ENCODE assay signal across 8 mouse cellular contexts in genomic region chr1:74882055-74882734, GRCm38 (mm10). TPM values are rescaled to one million over a fixed set of nuclear protein-coding genes. Genes with fewer than 3 reads are reported as not detected.
A peak's percentile ranks its signal among the peaks of the same experiment; 100 is the strongest.
DNase-seq lines count a peak whose midpoint lies in the region; ATAC-seq lines count a peak whose summit lies in the region.

No protein-coding gene starts in this region.

- no peaks in the 10 kb centered on the region for H3K36me3 ChIP-seq in embryonic facial prominence, embryonic 13.5 days
- no peaks in the 10 kb centered on the region for H3K36me3 ChIP-seq in hindbrain, embryonic 16.5 days (ENCODE audit: control insufficient read depth, insufficient read depth, low read length)

- peak overlapping the region; percentile 64 for H3K4me2 ChIP-seq in embryonic facial prominence, embryonic 13.5 days
- peak overlapping the region; percentile 86 for H3K4me2 ChIP-seq in hindbrain, embryonic 16.5 days (ENCODE audit: low read length)

- H3K9ac ChIP-seq in embryonic facial prominence, embryonic 13.5 days = peak overlapping the region; percentile 49; the same call in 1 of the 2 replicates
- peak overlapping the region; percentile 56 for H3K9ac ChIP-seq in hindbrain, embryonic 16.5 days (ENCODE audit: low read depth, low read length)

- peak; percentile 22 to 41 for DNase-seq in kidney, postnatal 4 days
- no peak for DNase-seq in kidney, postnatal 25 days
- DNase-seq in neural tube, embryonic 10.5 days (ENCODE audit: extremely low spot score, low spot score) = peak; percentile 62
- DNase-seq in layer of hippocampus, postnatal 25 days (ENCODE audit: extremely low spot score in 1 of 2, low spot score in 1 of 2) = no peak
- no peak for DNase-seq in right cerebral cortex, postnatal 10 days (ENCODE audit: low spot score in 2 of 2)

- peaks cover 97% of the 10 kb centered on the region for H3K27me3 ChIP-seq in embryonic facial prominence, embryonic 13.5 days
- H3K27me3 ChIP-seq in hindbrain, embryonic 16.5 days (replicated peaks; ENCODE audit: control insufficient read depth, insufficient read depth, low read length) = peaks cover 54% of the 10 kb centered on the region

- no peaks in the 10 kb centered on the region for H3K9me3 ChIP-seq in embryonic facial prominence, embryonic 13.5 days
- H3K9me3 ChIP-seq in hindbrain, embryonic 16.5 days (ENCODE audit: control insufficient read depth, low read length) = no peaks in the 10 kb centered on the region

- no peak for ATAC-seq in embryonic facial prominence, embryonic 13.5 days (ENCODE audit: insufficient number of reproducible peaks, insufficient read depth, low FRiP score, low TSS enrichment, low read depth)
- ATAC-seq in hindbrain, embryonic 16.5 days = 0 out of 2 replicates have a peak, but pooled peaks have one; percentile 31
- ATAC-seq in frontal cortex, adult (ENCODE audit: low TSS enrichment) = no peak

- H3K4me1 ChIP-seq in embryonic facial prominence, embryonic 13.5 days = peaks cover 28% of the 10 kb centered on the region
- H3K4me1 ChIP-seq in hindbrain, embryonic 16.5 days (ENCODE audit: control insufficient read depth, insufficient read depth, low read depth, low read length) = peaks cover 26% of the 10 kb centered on the region

- 2% methylated on average over 74 of the region's 74 CpGs for WGBS in embryonic facial prominence, embryonic 13.5 days
- under 1% methylated on average over 63 of the region's 74 CpGs for WGBS in hindbrain, embryonic 16.5 days

- peak overlapping the region; percentile 41 for H3K4me3 ChIP-seq in embryonic facial prominence, embryonic 13.5 days
- H3K4me3 ChIP-seq in hindbrain, embryonic 16.5 days (ENCODE audit: low read length) = peak overlapping the region; percentile 49

- no peak overlapping the region for H3K27ac ChIP-seq in embryonic facial prominence, embryonic 13.5 days
- no peak overlapping the region for H3K27ac ChIP-seq in hindbrain, embryonic 16.5 days (ENCODE audit: low read depth, low read length)

RNA-seq across cellular contexts. Expression of gene Fev, which starts 3.0 kb away (rescaled TPM):
- not detected in 2 replicates for polyA plus RNA-seq in embryonic facial prominence, embryonic 13.5 days (2015; fragmentation: Nextera tagmentation; extraction: Ambion mirVana)
- 2.9 and 3.3 TPM in 2 replicates for polyA plus RNA-seq in hindbrain, embryonic 16.5 days (2015; fragmentation: Nextera tagmentation; extraction: Ambion mirVana)
- not detected for total RNA-seq in layer of hippocampus, postnatal 25 days (2021)

RNA-seq across cellular contexts. Expression of gene Cryba2, which starts 10.7 kb away (rescaled TPM):
- polyA plus RNA-seq in embryonic facial prominence, embryonic 13.5 days (2015; fragmentation: Nextera tagmentation; extraction: Ambion mirVana) = not detected in 2 replicates
- polyA plus RNA-seq in hindbrain, embryonic 16.5 days (2015; fragmentation: Nextera tagmentation; extraction: Ambion mirVana) = 1.4 and 2.1 TPM in 2 replicates
- under 1 TPM in 1 of 2 experiments, not detected in 1; 0.39 TPM for total RNA-seq in layer of hippocampus, postnatal 25 days (2021)

RNA-seq across cellular contexts. Expression of gene Cdk5r2, which starts 27.5 kb away (rescaled TPM):
- 0.10 and 0.14 TPM in 2 replicates for polyA plus RNA-seq in embryonic facial prominence, embryonic 13.5 days (2015; fragmentation: Nextera tagmentation; extraction: Ambion mirVana)
- polyA plus RNA-seq in hindbrain, embryonic 16.5 days (2015; fragmentation: Nextera tagmentation; extraction: Ambion mirVana) = 8.4 and 9.4 TPM in 2 replicates
- 100 to 1,000 TPM; 224 to 251 TPM for total RNA-seq in layer of hippocampus, postnatal 25 days (2021)

RNA-seq across cellular contexts. Expression of gene Cfap65, which starts 53.2 kb away (rescaled TPM):
- 0.07 TPM in 1 of 2 replicates, not detected in the other for polyA plus RNA-seq in embryonic facial prominence, embryonic 13.5 days (2015; fragmentation: Nextera tagmentation; extraction: Ambion mirVana)
- polyA plus RNA-seq in hindbrain, embryonic 16.5 days (2015; fragmentation: Nextera tagmentation; extraction: Ambion mirVana) = 1.1 and 1.6 TPM in 2 replicates
- total RNA-seq in layer of hippocampus, postnatal 25 days (2021) = 1 to 10 TPM; 1.2 to 2.3 TPM

Comparison
In these comparisons a context has a peak if more than half of its experiments do, and no peak if none do; other contexts are left out.
1. DNase-seq: peak in kidney, postnatal 4 days (2 of 2) and neural tube, embryonic 10.5 days (single experiment); none in kidney, postnatal 25 days (0 of 2), layer of hippocampus, postnatal 25 days (0 of 2) and right cerebral cortex, postnatal 10 days (0 of 2).